Mouse (Mus musculus) CD4-positive, CD25-positive, alpha-beta regulatory T cell, adult 4 months (primary cell): ENCODE measurements at regions not wholly inside any gene's neighbourhood (a gene's known extent, or its start where the extent isn't known, plus 50 kb on each side); places are given as distances from the start of the nearest gene placed in this dataset.

Experiments used
- ATAC-seq: one replicate; pipeline ENCODE4 v1.8.0; 2017

GRCm38 (mm10) chr11:111599456-111599855 lies 533.5 kb downstream of the Kcnj2 start:
- ATAC-seq, result no peak

DNA sequence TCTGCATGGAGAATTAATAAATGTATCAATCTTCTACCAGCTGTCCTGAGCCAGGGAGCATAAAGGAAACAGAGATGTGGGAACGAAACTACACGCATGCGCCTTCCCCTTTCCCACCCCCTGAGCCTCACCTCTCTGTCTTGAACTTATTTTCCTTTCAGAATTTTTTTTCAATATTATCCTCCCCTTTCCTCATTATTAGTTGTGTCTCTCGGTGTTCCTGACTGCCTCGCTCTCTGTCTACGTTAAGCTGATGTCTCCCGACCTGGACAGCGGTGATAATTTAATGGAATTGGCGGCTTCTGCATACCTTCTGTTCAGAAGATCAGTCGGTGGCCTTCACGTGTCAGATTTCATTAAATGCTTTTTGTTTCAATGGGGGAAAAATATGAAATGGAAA lies 539.2 kb downstream of the Kcnj2 start:
- no peak for ATAC-seq

DNA sequence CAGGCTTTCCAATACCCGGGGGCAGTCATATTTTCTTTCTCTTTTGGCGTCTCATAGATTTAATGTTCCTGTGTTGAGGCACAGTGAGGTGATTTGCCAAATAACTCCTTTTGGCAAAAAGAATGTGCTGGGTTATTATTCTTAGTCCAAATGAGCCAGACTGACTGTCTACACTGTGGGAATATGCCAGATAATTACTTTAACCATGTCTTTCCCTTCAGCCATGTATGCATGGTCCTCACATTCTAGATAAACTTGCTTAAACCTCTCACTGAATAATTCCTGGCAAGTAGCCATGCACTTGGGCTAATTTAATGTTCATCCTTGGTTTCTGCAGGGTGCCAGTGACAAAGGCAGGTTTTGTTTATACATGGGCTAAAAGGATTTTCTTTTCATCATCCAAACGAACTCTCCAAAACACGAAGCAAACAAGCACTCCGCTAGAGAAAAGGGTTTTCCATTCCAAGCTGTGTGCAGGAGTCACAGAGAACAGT lies 544.6 kb downstream of the Kcnj2 start:
- no peak for ATAC-seq

- ATAC-seq, result no peak
Observed at GRCm38 (mm10) chr11:111643603-111644002, 577.6 kb downstream of the Kcnj2 start.

DNA sequence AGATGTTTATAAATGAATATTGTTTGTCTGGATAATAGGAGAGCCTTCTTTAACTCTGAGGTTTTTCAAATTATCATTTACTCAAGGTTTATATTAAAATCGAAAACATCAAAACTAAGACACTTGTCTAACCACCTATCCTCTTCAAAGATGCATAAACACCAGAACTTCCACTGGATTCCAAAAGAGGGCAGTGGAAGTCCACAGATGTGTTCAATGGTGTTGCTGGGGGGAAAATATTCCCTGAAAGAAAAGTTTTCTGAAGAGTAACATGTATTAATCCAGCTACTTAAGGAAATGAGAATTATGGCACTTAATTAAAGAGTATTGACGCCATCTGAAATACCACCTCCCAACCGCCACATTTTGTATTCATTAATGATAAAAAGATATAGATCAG lies 586.9 kb downstream of the Kcnj2 start:
- no peak for ATAC-seq

DNA sequence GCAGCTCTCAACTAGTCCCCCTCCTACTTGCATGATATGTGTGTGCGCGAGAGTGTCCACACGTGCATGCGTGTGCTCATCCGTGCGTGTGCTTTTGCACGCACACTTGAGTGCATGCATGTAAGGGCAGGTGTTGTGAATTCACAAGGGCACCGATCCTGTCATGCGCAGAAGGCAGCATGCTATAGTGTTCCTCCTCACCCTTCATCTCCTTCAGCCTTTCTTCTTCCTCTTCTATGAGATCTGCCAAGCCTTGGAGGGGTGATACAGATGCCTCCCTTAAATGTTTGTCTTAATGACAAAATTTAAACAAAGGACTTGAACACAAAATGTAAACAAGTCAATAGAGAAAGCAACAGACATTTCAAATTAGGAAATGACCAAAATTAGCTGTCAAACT lies 591.8 kb downstream of the Kcnj2 start:
- no peak for ATAC-seq

GRCm38 (mm10) chr11:111658362-111659309 lies 592.7 kb downstream of the Kcnj2 start:
- ATAC-seq, result no peak

DNA sequence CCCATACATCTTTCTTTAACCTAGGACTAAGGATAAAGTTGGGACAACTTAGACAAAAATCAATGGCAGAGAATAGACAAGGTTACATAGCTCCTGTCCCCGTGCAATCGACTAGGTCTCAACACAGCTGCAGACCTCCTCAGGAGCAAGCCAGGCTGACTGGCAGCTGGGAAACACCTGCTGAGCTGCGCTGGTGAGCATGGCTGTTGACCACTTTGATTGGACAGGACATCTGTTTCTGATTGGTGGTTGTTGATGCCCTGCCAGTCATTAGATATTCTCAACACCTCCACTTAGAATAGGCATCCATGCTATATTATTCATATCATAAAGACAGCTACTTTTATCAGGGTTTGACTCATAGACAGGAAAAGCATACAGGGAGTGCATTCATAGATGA lies 597.3 kb downstream of the Kcnj2 start:
- no peak for ATAC-seq

DNA sequence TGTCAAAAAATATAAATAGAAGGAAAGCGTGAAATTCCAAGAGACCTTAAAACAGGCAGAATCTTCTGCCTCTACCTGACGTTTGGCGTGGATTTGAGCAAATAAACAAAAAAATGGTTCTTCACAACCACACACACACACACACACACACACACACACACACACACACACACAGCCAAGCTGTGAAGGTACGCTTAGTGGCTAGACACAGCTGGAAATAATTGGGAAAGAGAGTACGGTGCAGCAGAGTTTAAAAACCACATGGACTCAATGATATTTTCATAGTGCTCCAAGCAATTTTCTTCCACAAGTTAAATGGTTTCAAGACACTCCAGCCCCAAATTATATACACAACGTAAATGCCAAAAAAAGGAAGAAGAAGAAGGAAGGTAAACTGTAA lies 600.4 kb downstream of the Kcnj2 start:
- ATAC-seq, result no peak

GRCm38 (mm10) chr11:111671865-111672264 lies 605.9 kb downstream of the Kcnj2 start:
- ATAC-seq, result no peak

DNA sequence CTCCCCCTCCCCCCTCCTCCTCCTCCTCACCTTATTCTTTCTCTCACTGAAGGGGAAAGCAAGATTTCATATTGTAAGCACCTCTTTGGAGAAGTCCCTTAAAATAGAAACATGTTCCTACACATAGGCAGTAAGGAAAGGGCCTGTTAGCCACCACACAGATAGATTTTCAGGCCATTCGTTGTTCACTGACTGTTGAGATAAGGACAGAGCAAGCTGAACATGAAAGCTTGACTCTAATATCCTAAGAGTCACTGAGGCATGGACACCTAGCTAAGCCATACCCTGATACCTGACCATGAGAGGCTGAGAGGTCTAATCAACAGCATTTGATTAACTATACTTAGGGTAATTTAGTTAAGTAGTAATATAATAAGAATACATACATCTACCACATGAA lies 609.7 kb downstream of the Kcnj2 start:
- no peak for ATAC-seq

DNA sequence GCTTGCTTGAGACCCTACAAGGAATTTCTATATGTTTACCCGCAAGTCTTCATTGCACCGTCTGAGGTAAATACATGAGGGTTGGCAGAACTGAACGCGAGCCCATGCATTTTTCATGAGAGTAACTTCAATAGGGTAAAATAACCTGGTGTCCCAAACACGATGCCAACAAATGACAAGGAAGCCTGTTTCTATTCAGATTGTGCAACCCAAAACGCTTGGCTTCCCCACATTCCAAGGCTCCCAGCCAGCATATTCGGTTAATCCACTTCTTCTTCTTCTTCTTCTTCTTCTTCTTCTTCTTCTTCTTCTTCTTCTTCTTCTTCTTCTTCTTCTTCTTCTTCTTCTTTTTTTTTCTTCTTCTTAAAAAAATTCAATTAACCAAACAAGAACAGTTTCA lies 616.4 kb downstream of the Kcnj2 start:
- ATAC-seq, result no peak

DNA sequence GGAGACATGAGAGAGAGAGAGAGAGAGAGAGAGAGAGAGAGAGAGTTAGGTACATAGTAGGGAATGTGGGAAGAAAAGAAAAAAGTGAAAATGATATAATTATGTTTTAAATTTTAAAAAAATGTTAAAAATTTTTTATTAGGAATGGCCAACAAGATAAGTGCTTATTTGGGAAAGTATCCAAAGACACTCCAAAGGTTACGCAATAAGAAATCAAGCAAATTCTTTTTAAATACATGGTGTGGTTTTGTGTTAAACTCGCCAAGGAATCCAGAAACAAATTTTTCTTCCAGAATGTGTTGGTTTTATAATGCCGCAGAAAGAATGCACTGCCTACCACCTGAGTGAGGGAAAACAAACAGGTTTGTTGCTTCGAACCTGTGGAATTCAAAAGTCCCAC lies 617.9 kb downstream of the Kcnj2 start:
- ATAC-seq, result no peak

DNA sequence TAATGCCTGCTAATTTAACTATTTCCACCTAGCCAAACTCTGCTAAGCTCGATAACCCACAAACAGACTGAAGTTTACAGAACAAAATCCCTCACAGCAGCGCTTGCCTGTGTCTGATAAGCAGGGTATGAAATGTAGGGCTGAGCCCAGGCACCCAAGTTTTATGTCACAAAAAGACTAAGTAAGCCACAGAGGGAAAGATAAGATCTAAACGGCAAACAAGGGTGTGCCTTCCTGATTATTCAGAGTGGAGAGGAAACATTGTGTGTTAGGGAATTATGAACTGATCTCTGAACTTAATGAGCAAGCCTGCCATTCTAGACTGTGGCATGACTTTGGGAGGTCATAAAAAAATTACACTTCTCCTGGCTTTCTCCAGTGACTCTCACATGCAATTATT lies 621.8 kb downstream of the Kcnj2 start:
- ATAC-seq, result no peak

- no peak for ATAC-seq
Observed at GRCm38 (mm10) chr11:111688186-111688860, 622.4 kb downstream of the Kcnj2 start.

DNA sequence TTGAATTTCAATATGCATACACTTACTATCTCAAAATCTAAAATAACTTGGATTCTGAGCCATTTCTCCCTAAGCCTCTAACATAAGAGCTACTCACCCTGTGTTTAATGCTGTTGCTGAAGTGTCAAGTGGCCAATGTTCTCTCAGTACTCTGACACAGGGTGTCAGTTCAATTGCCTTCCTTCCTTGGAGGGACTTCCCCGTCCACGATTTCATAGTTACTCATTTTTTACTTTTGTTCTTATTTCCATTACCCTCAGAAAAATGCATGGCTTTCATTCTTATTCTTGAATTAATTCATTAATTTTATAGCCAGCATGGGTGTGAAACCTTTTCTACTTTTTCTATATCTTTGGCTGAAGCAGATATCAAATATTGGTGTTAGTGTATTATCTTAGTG lies 623.9 kb downstream of the Kcnj2 start:
- ATAC-seq, result no peak

DNA sequence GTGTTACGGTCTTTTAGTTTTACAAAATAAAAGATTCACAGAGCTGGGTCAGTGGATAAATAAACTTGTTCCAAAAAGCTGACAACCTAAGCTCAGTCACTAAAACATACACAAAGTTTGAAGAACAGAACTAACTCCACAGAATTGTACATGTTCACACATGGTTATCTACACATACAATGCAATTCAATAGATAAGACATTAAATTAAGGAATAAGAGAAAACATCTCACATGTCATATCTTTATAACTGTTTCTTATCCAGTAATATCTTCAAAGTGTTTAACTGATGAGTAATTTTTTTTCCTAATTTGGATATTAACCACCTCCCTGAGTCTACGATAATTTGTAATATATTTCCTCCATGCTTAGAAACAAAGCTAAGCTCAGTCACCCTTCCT lies 625.5 kb downstream of the Kcnj2 start:
- ATAC-seq, result no peak

DNA sequence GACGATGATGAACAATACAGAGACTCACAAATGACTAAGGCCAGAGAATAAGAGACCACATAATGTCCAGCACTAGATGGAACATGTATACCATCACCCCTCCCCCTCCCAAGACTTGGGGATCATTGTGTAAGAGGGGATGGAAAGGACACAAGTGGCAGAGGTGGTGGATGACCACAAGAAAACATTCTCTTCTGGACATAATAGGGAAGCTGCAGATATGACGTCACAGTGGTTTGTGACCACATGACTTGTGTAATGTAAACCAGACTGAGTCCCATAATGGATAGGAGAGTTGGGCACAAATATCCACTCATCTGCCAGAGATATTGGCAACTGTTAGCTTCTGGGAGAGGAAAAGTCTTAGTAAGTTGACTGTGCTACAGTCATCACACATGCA lies 630.7 kb downstream of the Kcnj2 start:
- ATAC-seq, result no peak

DNA sequence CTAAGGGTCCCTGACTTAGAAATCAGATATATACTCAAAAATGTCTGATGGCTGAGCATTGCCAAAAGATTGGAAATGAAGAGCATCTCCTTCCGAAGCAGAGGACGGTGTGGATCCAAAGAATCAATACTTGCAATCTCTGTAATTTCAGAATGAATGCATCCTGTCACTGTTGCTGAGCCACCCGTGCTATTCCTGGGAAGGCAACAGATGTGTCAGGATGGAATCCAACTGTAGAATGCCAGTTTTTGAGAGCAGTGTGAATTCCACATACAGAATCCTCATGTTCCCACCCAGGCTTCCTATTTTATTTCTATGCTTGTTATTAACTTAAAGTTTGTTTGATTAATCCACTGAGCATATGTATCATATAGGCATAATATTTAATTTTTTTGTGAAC lies 633.9 kb downstream of the Kcnj2 start:
- no peak for ATAC-seq

- no peak for ATAC-seq
Observed at GRCm38 (mm10) chr11:111706882-111707281, 640.9 kb downstream of the Kcnj2 start.

- no peak for ATAC-seq
Observed at GRCm38 (mm10) chr11:111715401-111715800, 649.4 kb downstream of the Kcnj2 start.

- ATAC-seq, result no peak
Observed at GRCm38 (mm10) chr11:111722276-111722675, 656.3 kb downstream of the Kcnj2 start.

DNA sequence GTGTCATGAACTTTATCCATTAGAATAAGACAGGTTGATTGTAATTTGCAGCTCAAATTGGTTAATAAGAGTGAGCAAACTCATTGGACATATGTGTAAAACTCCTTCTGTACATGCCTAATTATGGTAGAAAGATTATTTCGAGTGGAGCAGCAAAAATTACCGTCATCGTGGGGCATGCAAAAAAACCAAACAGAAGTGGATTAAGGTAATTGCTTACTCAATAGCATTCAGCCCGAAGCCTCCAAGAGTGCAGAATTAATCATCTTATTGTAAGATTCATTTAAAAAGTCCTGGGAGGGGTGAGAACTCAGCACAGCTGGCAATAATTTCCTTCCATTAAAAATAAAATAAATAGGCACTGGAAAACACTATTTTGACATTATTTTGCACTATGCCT lies 662.2 kb downstream of the Kcnj2 start:
- ATAC-seq, result no peak

DNA sequence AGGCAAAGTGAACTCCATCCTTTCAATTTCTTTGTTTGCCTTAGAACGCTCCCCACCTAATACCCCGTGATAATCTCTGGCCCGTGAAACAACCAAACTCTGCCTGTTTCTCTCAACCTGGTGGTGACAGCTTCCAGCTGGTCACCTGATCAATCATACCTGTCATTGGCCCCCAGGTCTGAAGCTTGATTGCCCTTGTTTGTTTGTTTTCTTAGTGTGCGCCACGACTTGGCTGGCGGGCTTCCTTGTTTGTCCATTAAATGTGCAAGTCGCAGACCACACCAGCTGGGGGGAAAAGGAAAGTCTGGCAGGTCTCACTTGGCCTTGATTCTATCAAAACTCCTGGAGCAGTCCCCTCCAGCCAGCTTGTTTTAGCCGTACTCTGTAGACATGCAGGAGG lies 666.1 kb downstream of the Kcnj2 start:
- no peak for ATAC-seq
